Mouse (Mus musculus) brain, adult 10 weeks (tissue): ENCODE results near the gene Zdhhc13. TPM values are rescaled to one million over a fixed set of nuclear protein-coding genes. Genes with fewer than 3 reads are reported as not detected.

ENCODE experiments used
- polyA plus RNA-seq: library from polyadenylated mRNA; stranded (reverse); fragments of 350-450 nt; fragmentation: Illumina TruSeq; extraction: RNeasy Lipid Tissue Mini Kit (QIAGEN cat#74804); gene quantifications from one replicate; pipeline ENCODE4 v1.2.3, GENCODE M21; 2015; ENCODE audit warnings: low read depth, low replicate concordance

The Zdhhc13 gene
- 24.6 TPM for polyA plus RNA-seq

DNA sequence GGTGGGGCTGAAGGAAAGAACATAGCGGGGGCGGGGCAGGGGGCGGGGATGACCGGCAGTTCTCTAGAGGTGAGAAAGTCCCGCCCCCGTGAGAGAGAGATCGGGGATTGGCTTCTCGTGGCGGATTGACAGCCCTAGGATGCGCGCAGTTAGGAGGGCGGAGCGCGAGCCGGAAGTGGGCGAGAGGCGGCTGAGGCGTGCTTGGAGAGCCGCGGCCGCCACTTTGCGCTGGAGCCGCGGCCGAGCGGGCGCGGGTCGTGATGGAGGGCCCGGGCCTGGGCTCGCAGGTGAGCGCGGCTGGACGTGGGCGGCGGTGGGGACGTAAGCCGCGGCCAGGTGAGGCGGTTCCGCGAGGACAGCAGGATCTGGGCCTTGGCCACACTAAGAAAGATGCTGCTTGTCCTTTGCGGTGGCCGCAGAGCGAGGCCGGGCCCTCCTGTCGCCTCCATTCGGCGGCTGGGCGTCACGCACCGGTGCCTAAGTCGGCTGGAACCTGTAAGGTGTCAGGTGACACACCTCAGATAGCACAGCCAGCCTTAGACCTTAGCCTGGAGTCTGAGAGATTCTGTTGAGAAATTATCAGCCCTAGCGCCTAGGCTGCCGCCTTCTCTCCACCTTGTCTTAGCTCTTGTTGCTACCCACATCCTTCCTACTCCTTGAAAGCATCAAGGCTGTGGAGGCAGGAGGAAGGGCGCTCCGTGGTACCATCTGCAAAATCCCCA lies at the start of gene Zdhhc13:
Gene Zdhhc13, plus strand, starts transcription at position 153 of the 722 bp plus-strand sequence.

DNA sequence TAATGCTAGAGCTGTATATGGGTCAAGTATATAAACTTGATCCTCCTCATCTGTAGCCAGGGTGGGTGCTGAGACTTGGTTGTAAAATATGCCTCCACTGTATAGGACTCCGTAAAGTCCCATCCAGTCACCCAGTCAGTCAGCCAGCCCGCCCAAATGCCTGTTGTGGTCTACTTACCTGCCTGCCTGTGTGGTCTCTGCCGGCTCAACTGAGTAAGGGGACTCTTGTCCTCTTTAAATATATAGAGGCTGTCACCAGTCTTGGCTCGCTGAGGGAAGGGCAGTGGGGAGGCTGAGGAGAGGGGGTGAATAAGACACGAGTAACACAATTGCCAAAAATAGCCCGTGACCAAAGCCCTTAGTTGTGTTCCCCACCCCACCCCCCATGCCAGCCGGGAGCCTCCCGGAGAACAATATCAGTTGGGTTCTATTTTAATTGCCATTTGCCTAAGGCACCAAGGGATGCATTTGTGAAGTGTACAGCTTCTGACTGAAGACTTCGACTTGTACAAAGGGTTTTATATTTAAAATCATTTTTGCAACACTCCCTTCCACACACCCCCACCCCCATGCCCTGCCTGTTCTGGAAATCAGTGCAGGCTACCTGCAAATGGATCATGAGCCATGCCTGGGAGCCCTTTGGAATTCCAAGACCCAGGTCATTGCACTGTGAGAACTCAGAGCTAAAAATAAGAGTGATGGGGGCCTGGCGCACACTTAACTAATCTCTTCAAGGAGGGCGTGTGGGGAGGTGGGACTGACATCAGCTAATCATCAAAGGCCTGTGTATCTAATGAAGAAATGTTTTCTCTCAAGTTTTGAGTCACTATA lies 59.2 kb downstream of the Zdhhc13 start, which contains the start of gene Csrp3:
Gene Csrp3, minus strand, starts transcription at position 214 of the 831 bp plus-strand sequence.

Other genes starting within 250 kb of the Zdhhc13 start
- gene Mrgprb2, start 230.9 kb upstream of the Zdhhc13 start, polyA plus RNA-seq = not detected
- gene Mrgprb3, start 145.2 kb upstream of the Zdhhc13 start, polyA plus RNA-seq = not detected
- not detected for gene Csrp3, start 59.0 kb downstream of the Zdhhc13 start, polyA plus RNA-seq
- 0.15 TPM for gene E2f8, start 92.6 kb downstream of the Zdhhc13 start, polyA plus RNA-seq
- gene Nav2, start 119.7 kb downstream of the Zdhhc13 start, polyA plus RNA-seq = 14.5 TPM